Mouse (Mus musculus): ENCODE results near the gene Mob3a. TPM values are rescaled to one million over a fixed set of nuclear protein-coding genes. Genes with fewer than 3 reads are reported as not detected.

The Mob3a gene
- total RNA-seq (2021), result 1 to 10 TPM; 4.9 to 5.5 TPM
- long read RNA-seq, experiment 1, transcript Mob3a-201 (4 exons, 2,682 nt), result major isoform, 7 of 10 reads
- long read RNA-seq, experiment 1, partial matches to known transcripts, result 3 of 10 reads
- long read RNA-seq, experiment 1, other reads (novel, unspliced or antisense), result 0 of 10 reads
- long read RNA-seq, experiment 2, partial matches to known transcripts, result 1 of 2 reads
- long read RNA-seq, experiment 2, other reads (novel, unspliced or antisense), result 0 of 2 reads

DNA sequence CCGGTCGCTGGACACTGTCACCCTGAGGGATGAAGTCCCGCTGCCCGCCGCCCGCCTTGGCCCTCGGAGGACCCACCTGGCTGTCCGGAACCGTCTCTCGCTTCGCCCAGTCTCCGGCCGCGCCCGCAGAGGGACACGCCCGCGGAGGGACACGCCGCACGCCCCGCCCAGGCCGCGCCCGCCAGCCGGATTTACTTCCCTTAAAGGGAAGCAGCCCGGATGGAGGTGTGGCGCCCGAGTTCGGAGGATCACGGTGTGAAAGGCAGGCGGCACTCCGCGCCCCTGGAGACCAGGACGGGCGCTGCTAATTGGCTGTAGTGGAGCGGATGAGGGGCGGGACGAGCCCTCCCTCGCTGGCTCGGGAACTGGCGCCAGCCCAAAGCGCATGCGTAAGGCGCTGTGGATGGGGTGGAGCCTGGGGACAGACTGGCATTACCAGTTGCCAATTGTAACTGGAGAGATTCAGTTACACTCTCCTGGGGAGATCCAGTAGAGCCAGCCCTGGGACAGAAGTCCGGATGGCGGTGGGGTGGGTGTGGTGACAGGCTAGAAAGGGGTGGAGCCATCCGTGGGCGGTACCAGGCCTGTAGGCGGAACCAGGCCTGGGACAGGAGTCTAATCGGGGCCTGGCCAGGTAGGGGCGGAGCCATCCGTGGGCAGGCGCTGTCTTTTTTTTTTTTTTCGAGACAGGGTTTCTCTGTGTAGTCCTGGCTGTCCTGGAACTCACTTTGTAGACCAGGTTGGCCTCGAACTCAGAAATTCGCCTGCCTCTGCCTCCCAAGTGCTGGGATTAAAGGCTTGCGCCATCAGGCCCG is at the start of gene Mob3a, which contains the start of gene Izumo4:
TSS of gene Mob3a (minus strand) at position 257 of the 815 bp plus-strand sequence.
TSS of gene Izumo4 (plus strand) at position 464 of the 815 bp plus-strand sequence.
- intact Hi-C loops (cut with DNase I), result loop anchor here (2.0 to 10.0 kb wide), 2 partner anchors 21 to 297 kb away; partner anchors contain the start of gene Uqcr11
- DNase-seq, result peak; percentile 100
- peak within 1 kb of the TSS; percentile 85 for H3K4me3 ChIP-seq
- TF ChIP-seq CTCF (IDR thresholded peaks at IDR 0.05), result no peak
- peak within 1 kb of the TSS; percentile 94 for H3K27ac ChIP-seq

DNA sequence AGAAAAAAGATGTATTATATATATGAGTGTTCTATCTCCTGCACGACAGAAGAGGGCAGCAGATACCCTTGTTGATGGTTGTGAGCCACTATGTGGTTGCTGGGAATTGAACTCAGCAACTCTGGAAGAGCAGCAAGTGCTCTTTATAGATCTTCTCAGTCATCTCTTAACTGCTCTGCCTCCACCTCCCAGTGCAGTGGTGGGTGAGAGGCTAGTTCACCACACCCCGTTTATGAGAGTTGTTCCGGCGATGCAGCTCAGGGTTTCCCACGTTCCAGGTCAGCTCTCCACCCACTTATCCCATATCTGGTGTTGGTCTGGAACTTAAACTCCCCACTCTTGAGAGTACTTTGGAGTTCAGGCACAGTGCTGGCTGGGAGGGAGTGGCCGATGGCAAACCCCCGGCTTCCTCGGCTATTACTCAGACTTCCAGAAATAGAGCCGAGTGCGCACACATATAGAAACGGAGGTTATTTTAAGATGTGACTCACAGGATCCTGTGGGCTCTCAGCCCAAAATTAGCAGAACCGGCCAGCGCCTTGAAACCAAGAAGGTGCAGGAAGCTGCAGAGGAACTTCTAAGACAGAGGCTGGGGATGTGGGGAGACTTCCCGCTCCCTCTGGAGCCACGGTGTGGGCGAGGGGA is 49.5 kb upstream of the Mob3a start:
- intact Hi-C loops (cut with DNase I), result no loop called here
- H3K4me3 ChIP-seq, result peak overlapping the region; percentile 69
- peak overlapping the region; percentile 98 for H3K27ac ChIP-seq
- peak; percentile 87 for DNase-seq
- TF ChIP-seq CTCF (IDR thresholded peaks at IDR 0.05), result peak; percentile 67

DNA sequence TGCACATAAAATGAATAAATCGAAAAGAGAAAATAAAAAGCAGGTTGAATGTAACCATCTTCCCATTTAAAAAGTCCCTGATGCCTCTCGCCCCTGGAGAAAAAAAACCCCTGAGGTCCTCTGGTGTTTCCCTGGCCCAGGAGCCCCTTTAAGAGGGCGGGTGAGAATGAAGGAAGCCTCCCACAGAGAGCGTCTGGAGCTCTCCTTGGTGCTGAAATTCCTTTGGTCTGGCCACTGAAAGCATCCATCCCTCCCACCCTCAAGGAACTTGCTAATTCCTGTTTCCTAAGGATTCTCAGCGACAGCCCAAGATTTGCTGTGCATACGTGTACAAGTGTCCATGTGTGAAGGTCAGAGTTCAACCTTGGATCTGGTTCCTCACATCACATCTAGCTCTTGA is 46.8 kb upstream of the Mob3a start:
- Histone ChIP-seq H3K4me3 (no peak overlapping the region), H3K27ac (no peak overlapping the region)
- intact Hi-C loops (cut with DNase I), result loop anchor here (5.0 kb wide), 2 partner anchors 59 to 244 kb away; partner anchors contain the start of gene Amh
- DNase-seq, result peak; percentile 66
- TF ChIP-seq CTCF (IDR thresholded peaks at IDR 0.05), result no peak

- intact Hi-C loops (cut with DNase I), result loop anchor here (1.0 to 5.0 kb wide), 4 partner anchors 27 to 245 kb away; partner anchors contain the start of gene Amh
- peak; percentile 86 for DNase-seq
- TF ChIP-seq CTCF (IDR thresholded peaks at IDR 0.05), result peak; percentile 99
- Histone ChIP-seq H3K27ac (no peak overlapping the region), H3K4me3 (no peak overlapping the region)
Measured at GRCm38 (mm10) chr10:80747410-80747809, 45.6 kb upstream of the Mob3a start.

- intact Hi-C loops (cut with DNase I), result no loop called here
Measured at GRCm38 (mm10) chr10:80744262-80744661, 42.5 kb upstream of the Mob3a start.

DNA sequence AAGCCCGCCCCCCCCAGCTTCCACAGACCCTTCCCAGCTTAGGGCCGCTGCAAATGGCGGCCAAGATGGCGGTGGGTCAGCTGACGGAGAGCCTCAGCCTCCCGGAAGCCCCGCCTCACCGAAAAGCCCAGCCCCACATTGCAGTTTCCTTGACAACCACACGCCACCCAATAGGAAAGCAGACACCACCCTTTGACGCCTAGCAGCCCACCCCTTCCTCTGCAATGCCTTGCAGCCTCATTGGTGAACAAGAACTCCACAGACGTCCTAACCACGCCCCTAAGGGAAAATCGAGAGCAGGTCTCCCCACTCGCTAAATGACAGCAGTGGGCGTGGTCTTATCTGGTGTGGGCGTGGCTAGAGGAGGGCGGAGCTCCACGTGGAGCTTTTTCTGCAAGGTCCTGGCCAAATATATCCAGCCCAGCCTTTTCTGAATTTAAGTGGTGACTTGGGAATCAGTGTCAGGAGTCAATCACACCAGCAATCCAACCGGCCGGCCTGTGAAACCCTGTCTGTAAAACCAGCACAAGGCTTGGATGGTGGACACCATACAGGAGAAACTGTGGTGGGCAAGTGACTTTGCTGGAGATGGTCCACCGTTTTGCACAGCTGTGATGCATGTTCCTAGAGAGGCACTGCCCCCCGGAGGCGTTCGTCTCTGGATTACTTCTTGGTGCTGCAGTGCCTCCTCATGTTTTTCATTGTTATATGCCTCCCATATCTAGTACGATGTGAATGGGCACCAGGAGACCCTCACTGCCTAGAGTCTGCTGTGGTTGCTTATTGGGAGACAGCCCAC is 40.6 kb upstream of the Mob3a start, which contains the start of gene Ap3d1:
TSS of gene Ap3d1 (minus strand) at position 85 of the 799 bp plus-strand sequence.
- peak; percentile 98 for DNase-seq
- intact Hi-C loops (cut with DNase I), result no loop called here
- TF ChIP-seq CTCF (IDR thresholded peaks at IDR 0.05), result no peak
- H3K27ac ChIP-seq, result peak within 1 kb of the TSS; percentile 96
- peak within 1 kb of the TSS; percentile 80 for H3K4me3 ChIP-seq

More at GRCm38 (mm10) chr10:80744262-80744661, 42.5 kb upstream of the Mob3a start:
- H3K4me3 ChIP-seq, result no peak overlapping the region
- TF ChIP-seq CTCF (IDR thresholded peaks at IDR 0.05), result no peak
- H3K27ac ChIP-seq, result peak overlapping the region; percentile 16; the same call in 1 of the 2 replicates
- peak; percentile 66 for DNase-seq

- no peak for DNase-seq
- peak overlapping the region; percentile 80 for H3K4me3 ChIP-seq
- peak overlapping the region; percentile 96 for H3K27ac ChIP-seq
- TF ChIP-seq CTCF (IDR thresholded peaks at IDR 0.05), result no peak
- intact Hi-C loops (cut with DNase I), result no loop called here
Measured at GRCm38 (mm10) chr10:80741634-80742179, 39.9 kb upstream of the Mob3a start.

GRCm38 (mm10) chr10:80741146-80741545 is 39.4 kb upstream of the Mob3a start:
- intact Hi-C loops (cut with DNase I), result no loop called here
- DNase-seq, result no peak
- Histone ChIP-seq H3K27ac (peak overlapping the region; percentile 96), H3K4me3 (peak overlapping the region; percentile 80)
- TF ChIP-seq CTCF (IDR thresholded peaks at IDR 0.05), result no peak

DNA sequence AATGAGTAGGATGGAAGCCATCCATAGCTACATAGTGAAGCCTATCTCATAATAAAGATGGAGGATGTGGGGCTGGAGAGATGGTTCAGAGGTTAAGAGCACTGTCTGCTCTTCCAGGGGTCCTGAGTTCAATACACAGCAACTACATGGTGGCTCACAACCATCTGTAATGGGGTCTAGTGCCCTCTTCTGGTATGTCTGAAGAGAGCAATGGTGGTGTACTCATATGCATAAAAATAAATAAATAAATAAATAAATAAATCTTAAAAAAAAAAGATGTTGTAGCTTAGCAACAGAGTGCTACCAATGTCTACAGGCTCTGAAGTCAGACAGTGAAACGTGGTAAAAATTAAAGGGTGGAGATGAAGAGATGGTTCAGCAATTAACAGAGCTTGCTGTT is 36.9 kb upstream of the Mob3a start:
- no peak for DNase-seq
- peak; percentile 37; the same call in 1 of the 2 replicates for TF ChIP-seq CTCF (IDR thresholded peaks at IDR 0.05)
- intact Hi-C loops (cut with DNase I), result no loop called here
- Histone ChIP-seq H3K4me3 (no peak overlapping the region), H3K27ac (no peak overlapping the region)

DNA sequence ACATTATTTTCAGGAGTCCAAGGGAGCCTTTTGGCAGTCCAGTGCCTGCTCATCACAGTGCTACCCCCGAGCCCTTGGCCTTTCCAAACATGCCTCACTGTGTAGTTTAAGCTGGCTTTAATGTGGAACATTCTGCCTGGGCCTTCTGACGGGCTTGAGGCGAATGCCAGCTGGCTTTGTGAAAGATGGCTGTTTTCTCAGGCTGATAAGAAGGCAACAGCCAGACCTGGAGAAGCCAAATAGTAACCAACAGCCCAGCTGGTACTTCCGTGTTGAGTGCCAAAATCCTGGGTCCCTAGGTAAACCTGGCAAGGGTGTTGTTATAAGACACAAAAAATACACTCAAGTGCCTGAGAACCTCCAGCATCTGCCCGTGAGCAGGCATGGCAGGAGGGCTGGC is 35.0 kb upstream of the Mob3a start:
- DNase-seq, result no peak
- no peak for TF ChIP-seq CTCF (IDR thresholded peaks at IDR 0.05)
- Histone ChIP-seq H3K27ac (peak overlapping the region; percentile 28), H3K4me3 (no peak overlapping the region)
- intact Hi-C loops (cut with DNase I), result no loop called here

- no peak for TF ChIP-seq CTCF (IDR thresholded peaks at IDR 0.05)
- intact Hi-C loops (cut with DNase I), result no loop called here
- peak; percentile 49 for DNase-seq
- Histone ChIP-seq H3K4me3 (no peak overlapping the region), H3K27ac (peak overlapping the region; percentile 24; the same call in 1 of the 2 replicates)
Measured at GRCm38 (mm10) chr10:80732611-80733101, 30.9 kb upstream of the Mob3a start.

All from gastrocnemius, adult 2 months (tissue).